Mouse (Mus musculus): ENCODE data around the gene Dusp7.

DNA sequence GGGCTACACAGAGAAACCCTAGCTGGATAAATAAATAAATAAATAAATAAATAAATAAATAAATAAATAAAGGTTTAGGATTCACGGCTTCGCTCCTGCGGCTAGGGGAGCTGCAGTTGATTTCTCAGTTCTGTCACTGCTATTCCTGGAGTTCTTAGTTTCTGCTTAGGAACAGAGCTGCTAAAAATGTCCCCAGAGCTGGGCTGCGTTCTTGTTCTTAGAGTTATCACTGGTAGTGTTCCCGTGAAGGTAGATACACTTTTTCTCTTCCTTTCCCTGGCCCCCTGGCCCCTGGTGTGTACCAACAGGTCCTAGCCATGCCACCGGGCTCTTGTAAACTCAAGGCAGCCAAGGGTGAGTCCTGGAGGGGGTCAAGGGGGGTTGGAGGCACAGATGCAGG is 48.4 kb downstream of the Dusp7 start:
- TF ChIP-seq MYOD1 (IDR thresholded peaks at IDR 0.05; ENCODE audit: control insufficient read depth, insufficient read length, low read depth) (no peak), CTCF (IDR thresholded peaks at IDR 0.05; ENCODE audit: control insufficient read depth, insufficient read depth, insufficient read length) (no peak)
